Mouse (Mus musculus): ENCODE measurements around the gene Clca1. TPM values are rescaled to one million over a fixed set of nuclear protein-coding genes. Genes with fewer than 3 reads are reported as not detected.
"Not testable (repeated sequence)": the region's sequence is repeated elsewhere in the genome, so short reads cannot be mapped to it uniquely, and the experiment has no call there.

The Clca1 gene
- polyA plus RNA-seq (2014; fragmentation: Nextera tagmentation; extraction: Ambion mirVana): not detected in 2 replicates

GRCm38 (mm10) chr3:145032676-145033075 lies at the start of gene Clca1:
TSS of gene Clca1 (minus strand) at chr3:145032776.
- H3K27ac ChIP-seq (ENCODE audit: low read depth, low read length): no peak within 1 kb of the TSS
- H3K4me2 ChIP-seq: no peak within 1 kb of the TSS
- no peak within 1 kb of the TSS for H3K9ac ChIP-seq (ENCODE audit: low read depth, low read length)
- H3K4me3 ChIP-seq (ENCODE audit: low read depth, low read length): no peak within 1 kb of the TSS
- no peaks in the 10 kb centered on the region for H3K9me3 ChIP-seq (ENCODE audit: control insufficient read depth, low read length)
- H3K36me3 ChIP-seq (ENCODE audit: control insufficient read depth, insufficient read depth, low read length): no peaks in the 10 kb centered on the region
- H3K4me1 ChIP-seq (replicated peaks; ENCODE audit: control insufficient read depth, insufficient read depth, low read length): no peaks in the 10 kb centered on the region
- DNase-seq (ENCODE audit: low spot score) (no peak), ATAC-seq (replicated peaks; ENCODE audit: low FRiP score) (no peak)
- H3K27me3 ChIP-seq (replicated peaks; ENCODE audit: control insufficient read depth, insufficient read depth, low read length): no peaks in the 10 kb centered on the region

- no peaks in the 10 kb centered on the region for H3K36me3 ChIP-seq (ENCODE audit: control insufficient read depth, insufficient read depth, low read length)
- H3K9me3 ChIP-seq (ENCODE audit: control insufficient read depth, low read length): no peaks in the 10 kb centered on the region
- no peak overlapping the region for H3K27ac ChIP-seq (ENCODE audit: low read depth, low read length)
- no peak for DNase-seq (ENCODE audit: low spot score)
- H3K4me1 ChIP-seq (replicated peaks; ENCODE audit: control insufficient read depth, insufficient read depth, low read length): no peaks in the 10 kb centered on the region
- 73% methylated on average over 8 of the region's 8 CpGs for WGBS
- H3K4me2 ChIP-seq: no peak overlapping the region
- no peak overlapping the region for H3K9ac ChIP-seq (ENCODE audit: low read depth, low read length)
- H3K4me3 ChIP-seq (ENCODE audit: low read depth, low read length): no peak overlapping the region
- H3K27me3 ChIP-seq (replicated peaks; ENCODE audit: control insufficient read depth, insufficient read depth, low read length): no peaks in the 10 kb centered on the region
- ATAC-seq (replicated peaks; ENCODE audit: low FRiP score): no peak
Measured at GRCm38 (mm10) chr3:145080904-145081303, 48.3 kb upstream of the Clca1 start.

GRCm38 (mm10) chr3:145078405-145078804 lies 45.8 kb upstream of the Clca1 start:
- Histone ChIP-seq H3K9ac (ENCODE audit: low read depth, low read length) (no peak overlapping the region), H3K27ac (ENCODE audit: low read depth, low read length) (no peak overlapping the region), H3K9me3 (ENCODE audit: control insufficient read depth, low read length) (no peaks in the 10 kb centered on the region), H3K4me1 (replicated peaks; ENCODE audit: control insufficient read depth, insufficient read depth, low read length) (no peaks in the 10 kb centered on the region), H3K4me2 (no peak overlapping the region), H3K4me3 (ENCODE audit: low read depth, low read length) (no peak overlapping the region), H3K27me3 (replicated peaks; ENCODE audit: control insufficient read depth, insufficient read depth, low read length) (no peaks in the 10 kb centered on the region), H3K36me3 (ENCODE audit: control insufficient read depth, insufficient read depth, low read length) (no peaks in the 10 kb centered on the region)
- DNase-seq (ENCODE audit: low spot score): no peak
- 70% methylated on average over 6 of the region's 6 CpGs for WGBS
- ATAC-seq (replicated peaks; ENCODE audit: low FRiP score): no peak

- ATAC-seq (replicated peaks; ENCODE audit: low FRiP score) (no peak), DNase-seq (ENCODE audit: low spot score) (no peak)
- no peaks in the 10 kb centered on the region for H3K27me3 ChIP-seq (replicated peaks; ENCODE audit: control insufficient read depth, insufficient read depth, low read length)
- 86% methylated on average over 3 of the region's 3 CpGs for WGBS
- H3K4me1 ChIP-seq (replicated peaks; ENCODE audit: control insufficient read depth, insufficient read depth, low read length): no peaks in the 10 kb centered on the region
- no peak overlapping the region for H3K4me3 ChIP-seq (ENCODE audit: low read depth, low read length)
- H3K9me3 ChIP-seq (ENCODE audit: control insufficient read depth, low read length): no peaks in the 10 kb centered on the region
- H3K9ac ChIP-seq (ENCODE audit: low read depth, low read length): no peak overlapping the region
- no peak overlapping the region for H3K4me2 ChIP-seq
- no peak overlapping the region for H3K27ac ChIP-seq (ENCODE audit: low read depth, low read length)
- no peaks in the 10 kb centered on the region for H3K36me3 ChIP-seq (ENCODE audit: control insufficient read depth, insufficient read depth, low read length)
Measured at GRCm38 (mm10) chr3:145072339-145072738, 39.8 kb upstream of the Clca1 start.

- Histone ChIP-seq H3K4me1 (replicated peaks; ENCODE audit: control insufficient read depth, insufficient read depth, low read length) (no peaks in the 10 kb centered on the region), H3K4me2 (no peak overlapping the region), H3K9ac (ENCODE audit: low read depth, low read length) (no peak overlapping the region), H3K27ac (ENCODE audit: low read depth, low read length) (no peak overlapping the region), H3K36me3 (ENCODE audit: control insufficient read depth, insufficient read depth, low read length) (no peaks in the 10 kb centered on the region), H3K4me3 (ENCODE audit: low read depth, low read length) (no peak overlapping the region), H3K9me3 (ENCODE audit: control insufficient read depth, low read length) (no peaks in the 10 kb centered on the region), H3K27me3 (replicated peaks; ENCODE audit: control insufficient read depth, insufficient read depth, low read length) (no peaks in the 10 kb centered on the region)
- DNase-seq (ENCODE audit: low spot score) (no peak), ATAC-seq (replicated peaks; ENCODE audit: low FRiP score) (no peak)
- WGBS: 75% methylated on average over 4 of the region's 4 CpGs
Measured at GRCm38 (mm10) chr3:145068964-145069363, 36.4 kb upstream of the Clca1 start.

- WGBS: 90% methylated on average over 3 of the region's 3 CpGs
- H3K27ac ChIP-seq (ENCODE audit: low read depth, low read length); H3K27me3 ChIP-seq (replicated peaks; ENCODE audit: control insufficient read depth, insufficient read depth, low read length); H3K9me3 ChIP-seq (ENCODE audit: control insufficient read depth, low read length); ATAC-seq (replicated peaks; ENCODE audit: low FRiP score); H3K4me1 ChIP-seq (replicated peaks; ENCODE audit: control insufficient read depth, insufficient read depth, low read length); H3K4me3 ChIP-seq (ENCODE audit: low read depth, low read length); DNase-seq (ENCODE audit: low spot score); H3K4me2 ChIP-seq; H3K36me3 ChIP-seq (ENCODE audit: control insufficient read depth, insufficient read depth, low read length); H3K9ac ChIP-seq (ENCODE audit: low read depth, low read length): not testable (repeated sequence)
Measured at GRCm38 (mm10) chr3:145055138-145055537, 22.6 kb upstream of the Clca1 start.

GRCm38 (mm10) chr3:145049820-145050219 lies 17.2 kb upstream of the Clca1 start:
- peak; percentile 74 for ATAC-seq (replicated peaks; ENCODE audit: low FRiP score)
- no peak overlapping the region for H3K27ac ChIP-seq (ENCODE audit: low read depth, low read length)
- DNase-seq (ENCODE audit: low spot score): no peak

GRCm38 (mm10) chr3:145038813-145039212 lies 6.2 kb upstream of the Clca1 start:
- Histone ChIP-seq H3K27ac (ENCODE audit: low read depth, low read length) (no peak overlapping the region), H3K9ac (ENCODE audit: low read depth, low read length) (no peak overlapping the region), H3K27me3 (replicated peaks; ENCODE audit: control insufficient read depth, insufficient read depth, low read length) (no peaks in the 10 kb centered on the region), H3K36me3 (ENCODE audit: control insufficient read depth, insufficient read depth, low read length) (no peaks in the 10 kb centered on the region), H3K4me2 (no peak overlapping the region), H3K9me3 (ENCODE audit: control insufficient read depth, low read length) (no peaks in the 10 kb centered on the region), H3K4me3 (ENCODE audit: low read depth, low read length) (no peak overlapping the region), H3K4me1 (replicated peaks; ENCODE audit: control insufficient read depth, insufficient read depth, low read length) (no peaks in the 10 kb centered on the region)
- DNase-seq (ENCODE audit: low spot score) (no peak), ATAC-seq (replicated peaks; ENCODE audit: low FRiP score) (no peak)
- 45% methylated on average over 3 of the region's 3 CpGs for WGBS

More at GRCm38 (mm10) chr3:145049820-145050219, 17.2 kb upstream of the Clca1 start:
- WGBS: 16% methylated on average over 3 of the region's 3 CpGs
- no peaks in the 10 kb centered on the region for H3K27me3 ChIP-seq (replicated peaks; ENCODE audit: control insufficient read depth, insufficient read depth, low read length)
- no peak overlapping the region for H3K9ac ChIP-seq (ENCODE audit: low read depth, low read length)
- no peaks in the 10 kb centered on the region for H3K4me1 ChIP-seq (replicated peaks; ENCODE audit: control insufficient read depth, insufficient read depth, low read length)
- H3K9me3 ChIP-seq (ENCODE audit: control insufficient read depth, low read length): no peaks in the 10 kb centered on the region
- no peak overlapping the region for H3K4me3 ChIP-seq (ENCODE audit: low read depth, low read length)
- H3K36me3 ChIP-seq (ENCODE audit: control insufficient read depth, insufficient read depth, low read length): no peaks in the 10 kb centered on the region
- no peak overlapping the region for H3K4me2 ChIP-seq

GRCm38 (mm10) chr3:145028036-145028435 lies 4.5 kb downstream of the Clca1 start:
- 67% methylated on average over 3 of the region's 3 CpGs for WGBS
- no peak for ATAC-seq (replicated peaks; ENCODE audit: low FRiP score)
- H3K36me3 ChIP-seq (ENCODE audit: control insufficient read depth, insufficient read depth, low read length): no peaks in the 10 kb centered on the region
- no peak overlapping the region for H3K9ac ChIP-seq (ENCODE audit: low read depth, low read length)
- H3K9me3 ChIP-seq (ENCODE audit: control insufficient read depth, low read length): no peaks in the 10 kb centered on the region
- H3K27ac ChIP-seq (ENCODE audit: low read depth, low read length): no peak overlapping the region
- DNase-seq (ENCODE audit: low spot score): no peak
- no peak overlapping the region for H3K4me2 ChIP-seq
- no peak overlapping the region for H3K4me3 ChIP-seq (ENCODE audit: low read depth, low read length)
- H3K4me1 ChIP-seq (replicated peaks; ENCODE audit: control insufficient read depth, insufficient read depth, low read length): no peaks in the 10 kb centered on the region
- no peaks in the 10 kb centered on the region for H3K27me3 ChIP-seq (replicated peaks; ENCODE audit: control insufficient read depth, insufficient read depth, low read length)
